Mouse (Mus musculus): ENCODE measurements at regions not wholly inside any gene's neighbourhood (a gene's known extent, or its start where the extent isn't known, plus 50 kb on each side); places are given as distances from the start of the nearest gene placed in this dataset.
"Not testable (repeated sequence)": the region's sequence is repeated elsewhere in the genome, so short reads cannot be mapped to it uniquely, and the experiment has no call there.

DNA sequence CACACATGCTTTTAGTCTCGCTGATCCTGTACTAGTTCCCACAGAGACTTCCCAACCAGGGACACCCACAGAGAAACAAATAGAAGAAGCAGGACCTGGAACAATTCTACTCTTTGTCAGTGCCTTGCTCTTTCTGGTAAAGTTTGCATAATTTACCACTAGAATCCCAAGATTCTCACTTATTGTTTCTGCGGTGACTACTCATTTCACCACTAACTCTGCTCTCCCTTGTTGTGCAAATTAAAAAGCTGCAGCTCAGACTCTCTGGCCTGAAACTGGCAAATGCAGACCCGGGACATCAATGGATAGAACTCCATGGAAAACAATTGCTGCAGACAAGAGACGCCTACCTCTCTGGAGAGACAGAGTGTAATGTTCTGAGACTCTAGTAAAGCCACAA, 348.4 kb upstream of the Tbl1xr1 start:
- no peak for DNase-seq (ENCODE audit: low spot score in 2 of 2)

DNA sequence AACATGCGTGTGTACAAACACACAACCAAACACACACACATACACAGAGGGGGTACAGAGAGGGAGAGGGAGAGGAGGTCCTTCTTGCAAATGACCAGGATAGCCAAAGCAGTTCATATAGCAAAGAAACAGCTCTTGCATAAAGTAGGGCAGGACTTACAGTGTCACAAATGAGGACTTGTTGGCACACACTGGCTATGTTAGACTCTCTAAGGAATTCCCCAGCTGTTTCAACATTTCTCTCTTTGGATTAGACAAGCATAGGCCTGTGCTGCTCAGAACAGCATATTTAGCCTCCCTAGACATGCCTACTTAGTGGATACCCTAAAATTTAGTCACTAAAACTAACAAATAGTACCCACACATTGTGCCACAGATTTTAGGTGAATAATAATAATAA, 347.1 kb upstream of the Tbl1xr1 start:
- no peak for DNase-seq (ENCODE audit: low spot score in 2 of 2)

DNA sequence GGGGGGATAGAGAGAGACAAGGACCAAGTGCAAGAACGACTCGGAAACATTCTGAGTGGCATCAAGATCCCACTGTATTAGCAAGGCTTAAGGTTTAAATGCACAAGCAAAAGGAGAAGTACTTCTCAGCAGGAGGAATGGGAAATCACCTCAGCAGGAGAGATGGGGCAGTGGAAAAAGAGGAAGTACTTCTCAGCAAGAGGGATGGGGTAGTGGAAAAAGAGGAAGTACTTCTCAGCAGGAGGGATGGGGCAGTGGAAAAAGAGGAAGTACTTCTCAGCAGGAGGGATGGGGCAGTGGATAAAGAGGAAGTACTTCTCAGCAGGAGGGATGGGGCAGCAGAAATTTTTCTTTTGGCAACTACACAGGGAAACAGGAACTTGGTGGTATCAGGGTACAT, 340.8 kb upstream of the Tbl1xr1 start:
- DNase-seq (ENCODE audit: low spot score in 2 of 2), result not testable (repeated sequence)

DNA sequence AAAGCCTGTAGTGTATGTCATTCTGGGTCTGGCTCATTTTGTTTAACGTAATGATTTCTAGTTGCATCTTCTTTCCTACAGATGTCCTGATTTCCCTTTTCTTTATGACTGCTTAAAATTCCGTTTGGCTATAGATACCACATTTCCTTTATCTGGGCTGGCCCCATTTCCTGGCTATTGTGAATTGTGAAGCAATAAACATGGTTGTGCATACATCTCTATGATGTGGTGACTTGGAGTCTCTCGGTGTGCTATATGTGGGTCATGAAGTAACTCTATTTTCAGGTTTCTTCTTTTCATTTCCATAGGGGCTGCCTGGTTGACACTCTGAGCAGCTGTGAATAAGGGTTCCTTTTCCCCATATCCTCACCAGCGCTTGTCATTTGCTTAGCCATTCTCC, 336.7 kb upstream of the Tbl1xr1 start:
- DNase-seq (ENCODE audit: low spot score in 2 of 2), result no peak

DNA sequence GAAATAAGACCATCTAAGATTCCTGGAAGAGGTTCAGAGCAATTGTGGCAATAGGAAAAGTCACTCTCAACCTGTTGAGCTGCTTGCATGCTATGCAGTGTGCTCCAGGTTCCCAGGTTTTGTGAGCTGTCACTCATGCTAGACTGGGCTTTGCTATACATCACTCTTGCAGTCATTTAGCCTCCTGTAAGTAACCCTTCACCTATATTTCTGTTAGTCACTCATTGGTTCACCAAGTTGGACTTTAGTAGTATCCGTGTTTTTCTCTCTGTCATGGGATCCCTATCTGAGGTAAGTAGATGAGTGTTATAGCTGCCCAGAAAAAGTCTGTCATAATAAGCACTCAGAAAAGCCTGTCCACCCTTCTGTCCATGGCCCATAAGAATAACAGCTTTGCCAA, 332.3 kb upstream of the Tbl1xr1 start:
- DNase-seq (ENCODE audit: low spot score in 2 of 2), result no peak

DNA sequence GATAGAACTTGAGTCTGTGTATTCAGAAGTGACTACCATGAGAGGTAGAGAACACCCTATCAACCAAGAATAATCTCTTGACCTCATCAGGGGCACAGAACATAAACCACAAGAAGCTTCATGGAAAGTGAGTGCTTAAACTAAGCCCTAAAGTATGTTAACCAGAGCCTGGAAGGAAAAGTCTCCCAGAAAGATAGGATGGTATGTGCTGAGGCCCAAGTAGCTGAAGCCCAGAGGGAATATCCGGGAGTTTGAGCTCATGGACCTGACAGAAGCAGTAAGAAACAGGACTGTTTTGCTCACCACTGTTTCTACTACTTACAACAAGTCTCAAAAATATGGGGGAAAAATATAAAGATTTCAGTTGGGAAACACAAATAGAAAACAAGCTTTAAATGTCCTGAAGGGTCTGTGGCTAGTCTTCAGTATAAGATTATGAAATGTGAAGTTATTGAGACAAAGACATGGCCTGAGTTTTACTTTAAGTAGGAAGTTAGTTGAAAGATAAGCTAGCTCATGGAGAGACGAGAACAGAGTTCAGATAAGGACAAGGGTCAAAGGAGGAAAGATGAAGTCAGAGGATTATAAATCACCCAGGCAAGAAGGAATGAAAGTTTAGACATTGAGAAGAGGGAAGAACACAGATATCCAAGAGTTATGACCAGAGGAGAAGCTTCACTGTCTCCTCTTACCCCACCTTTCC, 315.8 kb upstream of the Tbl1xr1 start:
- DNase-seq (ENCODE audit: low spot score in 2 of 2), result no peak

DNA sequence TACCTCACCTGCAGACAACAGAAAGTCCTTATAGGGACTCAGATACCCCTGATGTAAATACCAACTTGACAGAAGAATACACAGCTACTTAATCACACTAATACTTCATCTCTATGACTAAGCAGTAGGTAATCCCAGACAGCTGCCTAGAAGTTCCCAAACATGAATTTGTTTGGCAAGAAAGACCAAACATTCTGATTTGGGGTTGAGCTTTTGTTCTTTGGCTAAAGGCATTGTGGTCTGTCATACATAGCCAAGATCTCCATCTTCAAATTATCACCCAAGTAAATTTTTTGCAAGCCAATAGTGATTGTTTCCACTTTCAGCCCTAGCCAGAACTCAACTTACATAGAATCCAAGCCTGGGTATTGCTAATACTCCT, 315.2 kb upstream of the Tbl1xr1 start:
- no peak for DNase-seq (ENCODE audit: low spot score in 2 of 2)

DNA sequence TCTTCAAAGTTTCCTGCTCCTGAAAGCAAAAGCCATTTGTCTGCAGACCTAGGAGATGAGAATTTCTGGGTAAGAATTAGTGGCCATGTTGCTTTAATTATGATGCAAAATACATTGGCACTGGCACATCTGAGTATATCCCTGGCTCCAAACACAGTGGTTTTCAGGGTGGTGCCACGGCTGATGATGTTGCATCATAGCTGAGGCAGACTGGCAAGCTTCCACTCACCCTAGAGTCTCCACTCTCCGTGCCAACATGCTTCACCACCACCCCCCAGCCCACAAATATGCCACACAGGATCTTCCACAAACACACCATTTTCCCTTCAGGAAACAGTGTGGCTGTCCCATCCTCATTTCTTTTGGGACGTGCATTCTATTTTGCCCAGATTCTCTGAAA, 314.5 kb upstream of the Tbl1xr1 start:
- DNase-seq (ENCODE audit: low spot score in 2 of 2), result no peak

DNA sequence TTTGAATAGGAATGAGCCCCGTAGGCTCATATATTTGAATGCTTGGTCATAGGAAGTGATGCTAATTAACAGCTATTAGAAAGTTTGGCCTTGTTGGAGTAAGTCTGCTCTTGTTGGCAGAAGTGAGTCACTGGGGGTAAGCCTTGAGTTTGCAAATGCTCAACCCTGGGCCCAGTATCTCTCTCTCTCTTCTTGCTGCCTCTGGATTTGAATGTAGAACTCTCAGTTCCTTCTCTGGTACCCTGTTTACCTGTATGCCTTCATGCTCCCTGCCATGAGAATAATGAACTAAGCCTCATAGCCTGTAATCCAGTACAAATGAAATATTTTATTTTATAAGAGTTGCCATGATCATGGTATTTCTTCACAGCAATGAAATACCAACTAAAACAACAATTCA, 308.4 kb upstream of the Tbl1xr1 start:
- no peak for DNase-seq (ENCODE audit: low spot score in 2 of 2)

DNA sequence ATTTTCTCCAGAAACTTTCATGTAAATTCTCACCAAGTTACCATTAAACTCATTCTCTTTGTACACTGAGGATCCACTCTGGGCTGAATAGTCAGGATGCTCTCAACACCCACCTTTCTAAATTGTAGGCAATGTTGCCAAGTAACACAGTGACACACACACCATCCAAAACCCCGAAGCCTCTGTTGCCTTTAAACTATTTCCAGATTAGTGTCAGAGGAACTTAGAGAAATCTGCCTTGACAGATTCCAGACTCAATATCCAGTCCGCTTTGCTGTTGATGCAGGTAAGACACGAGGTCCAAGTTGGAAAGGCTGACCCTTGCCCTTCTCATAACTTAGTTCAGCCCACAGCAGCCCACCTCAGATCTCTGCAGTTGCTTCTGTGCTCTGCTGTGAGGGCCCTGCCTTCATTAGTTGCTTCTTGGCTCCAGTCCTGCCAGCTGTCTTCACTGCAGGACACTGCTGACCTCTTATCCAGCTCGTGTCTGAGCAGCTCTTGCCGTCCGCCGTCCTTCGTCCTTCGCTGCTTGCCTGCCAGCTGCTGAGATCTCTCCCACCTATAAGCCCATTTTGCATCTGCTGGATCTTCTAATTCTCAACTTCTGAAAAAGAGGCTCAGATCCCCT, 306.4 kb upstream of the Tbl1xr1 start:
- no peak for DNase-seq (ENCODE audit: low spot score in 2 of 2)

DNA sequence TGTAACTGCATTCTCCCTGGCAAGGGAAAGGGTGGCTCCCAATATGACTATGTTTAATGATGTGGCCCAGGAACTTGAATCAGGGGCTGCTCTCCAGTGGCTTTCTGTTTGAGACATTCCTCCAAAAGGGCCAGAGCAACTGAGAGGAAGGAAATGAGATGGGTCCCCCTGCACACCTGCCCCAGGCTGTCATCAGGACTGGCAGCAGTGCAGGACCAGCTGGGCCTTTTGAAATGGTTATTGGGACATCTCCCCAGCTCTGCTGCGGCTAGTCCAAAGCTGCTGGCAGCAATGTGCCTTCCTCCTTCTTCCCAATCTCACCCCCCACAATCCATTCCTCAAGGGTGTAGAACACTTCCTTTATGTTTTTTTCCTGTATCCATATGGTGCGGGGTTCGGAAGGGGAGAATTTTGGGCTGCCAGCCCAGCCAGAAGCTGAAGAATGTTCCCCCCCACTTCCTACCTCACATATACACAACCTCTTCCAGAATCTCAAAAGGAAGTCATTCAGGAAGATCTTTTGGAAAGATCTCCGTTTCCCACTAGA, 304.6 kb upstream of the Tbl1xr1 start:
- peak; percentile 28 to 34 for DNase-seq (ENCODE audit: low spot score in 2 of 2)

DNA sequence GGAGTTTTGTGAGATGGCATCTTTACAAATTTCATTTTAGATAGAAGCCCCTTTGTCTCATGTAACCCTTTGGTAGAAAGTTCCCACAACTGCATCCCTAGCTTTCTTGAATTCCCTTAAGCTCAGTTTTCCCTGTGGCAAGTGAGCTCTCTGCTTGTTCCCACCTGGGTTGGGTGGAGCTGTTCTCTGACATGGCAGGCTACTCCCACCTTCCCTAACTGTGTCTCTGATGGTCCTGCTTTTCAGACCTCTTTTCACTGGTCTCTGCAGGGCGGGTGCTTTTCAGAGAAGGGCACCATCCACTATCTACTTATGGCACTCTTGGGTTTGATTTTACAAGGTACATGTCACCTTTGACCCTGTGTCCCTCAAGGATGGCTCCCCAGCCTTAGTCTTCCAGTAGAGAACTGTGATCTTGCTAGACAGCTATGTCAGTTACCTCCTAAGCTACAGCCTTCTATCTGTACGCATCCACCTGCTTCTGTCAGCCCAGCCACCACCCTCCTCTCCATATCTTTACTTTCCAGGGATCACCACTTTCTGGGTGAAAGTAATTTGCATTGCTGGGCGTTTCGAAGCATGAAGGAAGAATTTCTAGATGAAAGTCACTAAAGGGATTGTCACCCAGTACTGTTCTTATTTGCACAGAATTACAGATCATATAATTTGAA, 302.1 kb upstream of the Tbl1xr1 start:
- no peak for DNase-seq (ENCODE audit: low spot score in 2 of 2)

DNA sequence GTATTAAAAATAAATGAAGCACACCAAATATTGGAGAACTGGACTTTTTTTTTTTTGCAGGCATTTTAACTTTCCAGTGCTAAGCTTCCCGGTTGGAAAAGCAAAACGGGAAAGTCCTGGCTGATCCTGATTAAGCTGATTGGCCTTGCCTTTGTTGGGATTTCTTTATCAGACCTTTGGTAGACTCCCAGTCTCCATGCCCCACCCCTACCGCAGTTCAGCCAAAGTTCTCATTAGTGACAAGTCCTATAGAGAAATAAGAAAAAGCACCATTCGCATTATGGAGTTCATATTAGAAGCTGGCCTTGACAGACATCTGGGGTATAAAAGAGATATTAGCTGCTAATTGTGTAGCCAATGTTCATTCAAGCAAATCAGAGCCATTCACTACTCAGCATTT, 297.7 kb upstream of the Tbl1xr1 start:
- DNase-seq (ENCODE audit: low spot score in 2 of 2), result no peak

DNA sequence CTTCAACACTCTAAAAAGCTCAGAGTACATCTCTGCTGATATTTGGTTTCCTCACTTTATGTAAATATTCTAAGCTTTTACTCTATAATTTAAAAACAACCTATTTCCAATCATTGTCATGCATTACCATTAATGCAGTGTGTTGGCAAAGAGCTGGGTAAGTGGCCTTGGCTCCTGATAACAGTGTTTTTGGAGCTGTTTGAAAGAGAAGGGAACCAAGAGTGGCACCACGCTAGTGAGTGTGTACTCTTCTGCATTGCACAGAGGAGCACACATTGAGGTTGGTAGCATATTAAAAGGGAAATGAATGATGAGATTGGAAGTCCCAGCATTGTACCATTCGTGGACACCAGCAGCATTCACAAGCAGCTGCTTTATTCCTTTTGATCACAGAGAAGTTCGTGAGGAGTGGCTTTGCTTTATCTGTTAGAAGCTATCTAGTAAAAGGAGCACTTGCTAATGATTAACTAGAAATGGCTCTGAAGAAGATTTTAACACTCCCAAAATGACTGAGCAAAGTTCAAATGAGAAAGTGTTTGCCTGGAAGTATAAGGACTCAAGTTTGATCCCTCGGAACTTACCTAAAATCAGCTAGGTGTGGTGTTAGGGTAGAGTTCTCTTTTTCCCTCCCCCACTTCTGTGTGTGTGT, 284.3 kb upstream of the Tbl1xr1 start:
- DNase-seq (ENCODE audit: low spot score in 2 of 2), result no peak

DNA sequence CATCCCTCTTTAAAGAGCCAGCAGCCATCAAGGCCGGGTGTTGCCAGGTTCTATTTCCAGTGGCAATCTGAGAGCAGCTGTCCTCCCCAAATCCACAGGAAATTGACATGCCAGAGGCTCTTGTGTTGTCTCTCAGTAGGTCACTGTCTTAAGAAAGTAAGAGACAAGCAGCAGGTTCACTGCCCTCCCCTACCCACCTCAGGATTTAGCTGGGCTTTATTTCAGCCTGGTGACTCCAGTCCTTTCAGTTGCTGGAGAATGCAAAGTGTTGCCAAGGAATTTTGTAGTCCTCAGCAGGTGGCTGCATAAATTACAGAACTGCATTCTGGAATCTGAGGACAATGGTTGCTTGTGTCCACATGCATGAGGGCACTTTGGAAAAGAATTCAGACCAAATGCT, 278.3 kb upstream of the Tbl1xr1 start:
- DNase-seq (ENCODE audit: low spot score in 2 of 2), result peak; percentile 27 to 39

DNA sequence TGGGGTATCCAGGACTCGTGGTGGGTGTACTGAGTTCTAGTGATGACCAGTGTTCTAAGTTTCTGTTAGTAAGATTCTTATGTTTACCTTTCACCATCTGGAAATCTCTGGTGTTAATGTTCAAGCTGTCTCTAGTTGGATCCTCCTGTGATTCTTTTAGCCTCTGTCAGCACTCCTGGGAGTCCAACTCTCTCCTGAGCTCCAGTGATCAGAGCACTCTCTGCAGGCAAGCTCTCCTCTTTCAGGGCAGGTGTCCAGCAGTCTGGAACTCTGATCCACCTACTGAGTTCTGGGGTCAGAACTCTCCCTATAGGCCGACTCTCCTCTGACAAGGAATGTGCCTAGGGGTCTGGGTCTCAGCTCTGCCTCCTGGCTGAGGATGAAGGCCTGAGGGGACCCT, 272.6 kb upstream of the Tbl1xr1 start:
- DNase-seq (ENCODE audit: low spot score in 2 of 2), result not testable (repeated sequence)

DNA sequence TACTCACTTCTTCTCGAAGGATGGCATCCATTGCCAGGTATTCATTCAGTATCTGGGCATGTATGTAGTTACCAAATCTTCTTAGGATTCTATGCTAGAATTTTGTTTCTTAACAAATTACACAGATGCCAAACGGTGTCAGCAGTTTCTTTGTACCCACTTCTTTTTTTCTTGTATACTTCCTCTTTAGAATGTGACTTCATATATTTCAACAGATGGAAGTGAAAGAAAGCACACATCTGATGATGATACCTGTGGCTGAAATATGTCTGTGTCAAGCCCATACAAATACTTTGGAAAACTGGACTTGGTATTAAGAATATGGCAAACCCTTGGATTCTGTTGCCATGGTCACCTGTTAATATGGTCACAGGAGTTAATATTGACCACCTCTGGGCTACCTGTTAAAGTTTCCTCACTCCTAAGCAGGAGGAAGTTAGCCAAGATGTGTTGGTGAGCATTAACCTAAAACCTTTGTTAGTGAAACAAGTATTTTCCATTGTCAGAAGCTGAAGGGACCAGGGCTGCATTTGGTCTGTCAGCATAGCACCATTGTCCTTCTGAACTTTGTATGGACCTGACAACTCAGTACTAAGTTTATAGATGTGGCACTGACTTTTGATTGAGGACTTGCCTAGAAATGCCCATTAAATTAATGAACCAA, 269.8 kb upstream of the Tbl1xr1 start:
- DNase-seq (ENCODE audit: low spot score in 2 of 2), result no peak

DNA sequence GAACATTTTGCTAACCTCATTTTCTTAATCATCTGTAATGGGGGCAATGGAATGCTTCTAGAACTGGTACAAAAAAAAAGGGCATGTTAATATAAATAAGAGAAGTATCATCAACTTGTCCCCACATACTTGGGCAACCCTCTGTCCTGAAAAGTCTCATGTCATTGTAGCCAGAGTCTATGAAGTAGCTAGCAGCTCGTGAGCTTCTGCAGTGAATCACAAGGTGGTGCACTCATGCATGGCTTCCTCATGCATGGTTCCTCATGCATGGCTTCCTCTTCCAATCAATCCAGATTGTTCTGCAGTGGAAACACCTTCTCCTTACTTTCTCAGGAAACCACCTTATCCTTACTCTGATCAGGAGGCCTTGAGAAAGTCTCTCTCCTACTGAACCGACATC, 267.9 kb upstream of the Tbl1xr1 start:
- DNase-seq (ENCODE audit: low spot score in 2 of 2), result no peak

DNA sequence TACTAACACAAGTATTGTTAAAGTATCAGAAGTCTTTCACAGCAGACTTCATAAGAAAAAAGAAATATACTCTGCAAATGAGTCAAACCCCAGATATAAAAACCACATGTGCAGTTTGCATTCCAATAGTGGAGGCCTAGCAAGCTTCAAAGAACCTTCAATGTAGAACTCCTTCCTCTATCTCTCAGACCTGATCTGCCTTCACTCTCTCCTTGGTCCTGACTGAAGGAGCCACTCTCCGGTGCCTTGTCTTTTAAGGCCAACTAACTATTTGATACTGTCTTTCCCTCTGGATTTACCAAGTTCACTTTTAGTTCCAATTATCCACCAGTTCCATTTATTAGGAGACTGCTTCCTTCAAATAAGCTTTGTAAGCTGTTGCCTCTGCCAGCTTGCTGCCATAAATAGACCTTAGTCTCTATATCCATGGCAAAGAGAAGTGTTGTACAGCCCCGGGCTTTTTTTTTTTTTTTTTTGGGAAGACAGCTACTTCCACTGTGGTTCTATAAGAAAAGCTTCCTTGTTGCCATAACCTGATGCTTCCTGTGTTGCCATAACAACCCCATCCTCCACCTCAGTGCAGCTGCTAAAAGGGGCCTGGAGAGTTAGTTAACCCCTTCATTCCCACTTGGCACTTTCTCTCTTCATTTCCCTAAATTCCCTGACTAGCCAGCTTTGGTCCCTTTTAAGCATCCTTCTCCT, 266.5 kb upstream of the Tbl1xr1 start:
- DNase-seq (ENCODE audit: low spot score in 2 of 2), result peak; percentile 50 to 76

DNA sequence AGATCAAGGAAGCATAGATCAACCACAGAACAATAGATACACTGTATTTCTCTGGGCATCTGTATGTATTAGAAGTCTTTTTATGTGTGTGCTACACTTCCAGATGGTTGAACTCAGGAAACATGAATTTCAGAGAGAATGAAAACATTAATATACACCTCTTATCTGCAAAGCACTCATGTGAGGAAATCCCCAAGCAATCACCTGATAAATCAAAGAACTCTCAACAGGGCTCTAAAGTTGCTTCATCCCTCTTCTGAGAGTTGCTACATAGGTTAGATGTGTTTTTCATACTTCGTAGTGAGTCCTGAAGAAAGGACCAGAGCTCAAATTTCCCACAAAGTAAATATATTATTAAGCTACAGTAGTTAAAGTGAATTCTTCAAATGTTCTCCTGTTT, 263.1 kb upstream of the Tbl1xr1 start:
- DNase-seq (ENCODE audit: low spot score in 2 of 2), result no peak

All from right cerebral cortex, postnatal 10 days (tissue).